Mouse (Mus musculus) ES-Bruce4 (cell line): Measurements from ENCODE around the gene Igtp.

ENCODE experiments used
- EP300 ChIP-seq: IDR thresholded peaks from 2 replicates; pipeline ENCODE4 v1.6.1; 2011; ENCODE audit warnings: low read depth, low read length; ENCODE audit not compliant: insufficient read depth
- POLR2A ChIP-seq: IDR thresholded peaks from one replicate; pipeline ENCODE4 v1.8.1; 2011; ENCODE audit warnings: low read length; ENCODE audit not compliant: insufficient read depth

- no peak for TF ChIP-seq EP300
- TF ChIP-seq POLR2A = no peak
These were observed 12.3 kb downstream of the Igtp start for GRCm38 (mm10) chr11:58211682-58212067.
